Mouse (Mus musculus) neural tube, embryonic 13.5 days (tissue): ENCODE measurements around the gene Defb47. TPM values are rescaled to one million over a fixed set of nuclear protein-coding genes. Genes with fewer than 3 reads are reported as not detected.

Source experiments
- ATAC-seq: fragments of 200-750 bp; cut with Nextera tagmentation; 2 replicates; pipeline ENCODE4 v1.8.0; 2017; ENCODE audit warnings: low read depth, mild to moderate bottlenecking, moderate TSS enrichment, moderate library complexity
- H3K27ac ChIP-seq: fragments of 300-500 bp; sonication (generic); replicated peaks from 2 replicates; pipeline ENCODE4 v1.5.1; 2015; ENCODE audit warnings: moderate library complexity, mild to moderate bottlenecking, inconsistent platforms
- H3K27me3 ChIP-seq: fragments of 300-500 bp; sonication (generic); 2 replicates; pipeline ENCODE4 v1.6.1; 2015; ENCODE audit warnings: mild to moderate bottlenecking, inconsistent platforms
- H3K36me3 ChIP-seq: fragments of 300-500 bp; sonication (generic); 2 replicates; pipeline ENCODE4 v1.6.1; 2015; ENCODE audit warnings: mild to moderate bottlenecking, inconsistent platforms
- H3K4me1 ChIP-seq: fragments of 300-500 bp; sonication (generic); replicated peaks from 2 replicates; pipeline ENCODE4 v1.6.1; 2015; ENCODE audit warnings: inconsistent platforms
- H3K4me2 ChIP-seq: fragments of 300-500 bp; sonication (generic); 2 replicates; pipeline ENCODE4 v1.6.1; 2015; ENCODE audit warnings: inconsistent platforms, mild to moderate bottlenecking, moderate library complexity
- H3K4me3 ChIP-seq: fragments of 300-500 bp; sonication (generic); 2 replicates; pipeline ENCODE4 v1.5.1; 2015; ENCODE audit warnings: mild to moderate bottlenecking, inconsistent platforms
- H3K9ac ChIP-seq: fragments of 300-500 bp; sonication (generic); 2 replicates; pipeline ENCODE4 v1.6.1; 2015; ENCODE audit warnings: moderate library complexity, mild to moderate bottlenecking, inconsistent platforms
- H3K9me3 ChIP-seq: fragments of 300-500 bp; sonication (generic); 2 replicates; pipeline ENCODE4 v1.6.1; 2016; ENCODE audit warnings: inconsistent platforms
- whole genome bisulfite sequencing: fragments of 180-500 bp; shearing (Covaris S2); methylation state at CpG from one replicate; pipeline ENCODE4 v1.1.7; 2015; 5-methylcytosine and 5-hydroxymethylcytosine counted together
- polyA plus RNA-seq: library from polyadenylated mRNA; unstranded; fragments of >200 nt; fragmentation: Nextera tagmentation; extraction: Ambion mirVana; gene quantifications from 2 replicates; pipeline ENCODE4 v1.2.1, GENCODE M21; 2015

The Defb47 gene
- not detected in 2 replicates for polyA plus RNA-seq

GRCm38 (mm10) chr14:62997777-62998176, at the start of gene Defb47:
Gene Defb47, plus strand, starts transcription at chr14:62998077.
- no peaks in the 10 kb centered on the region for H3K4me1 ChIP-seq
- WGBS, result 93% methylated on average over 8 of the region's 8 CpGs
- H3K9me3 ChIP-seq, result no peaks in the 10 kb centered on the region
- no peaks in the 10 kb centered on the region for H3K27me3 ChIP-seq
- H3K4me3 ChIP-seq, result no peak within 1 kb of the TSS
- ATAC-seq, result no peak
- H3K9ac ChIP-seq, result no peak within 1 kb of the TSS
- H3K36me3 ChIP-seq, result no peaks in the 10 kb centered on the region
- no peak within 1 kb of the TSS for H3K4me2 ChIP-seq
- no peak within 1 kb of the TSS for H3K27ac ChIP-seq

- 88% methylated on average over 9 of the region's 9 CpGs for WGBS
- no peak for ATAC-seq
- H3K4me3 ChIP-seq, result no peak overlapping the region
- H3K4me2 ChIP-seq, result no peak overlapping the region
- no peaks in the 10 kb centered on the region for H3K4me1 ChIP-seq
- H3K27me3 ChIP-seq, result no peaks in the 10 kb centered on the region
- H3K9me3 ChIP-seq, result no peaks in the 10 kb centered on the region; the same call in 1 of the 2 replicates
- peaks cover 76% of the 10 kb centered on the region for H3K36me3 ChIP-seq
- no peak overlapping the region for H3K9ac ChIP-seq
- no peak overlapping the region for H3K27ac ChIP-seq
Measured at GRCm38 (mm10) chr14:62956091-62956490, 41.8 kb upstream of the Defb47 start.

GRCm38 (mm10) chr14:62963632-62964031, 34.2 kb upstream of the Defb47 start:
- WGBS, result 82% methylated on average over 4 of the region's 4 CpGs
- no peaks in the 10 kb centered on the region; the same call in 1 of the 2 replicates for H3K9me3 ChIP-seq
- ATAC-seq, result no peak
- no peak overlapping the region for H3K27ac ChIP-seq
- H3K4me2 ChIP-seq, result no peak overlapping the region
- H3K4me1 ChIP-seq, result peaks cover 12% of the 10 kb centered on the region
- no peak overlapping the region for H3K9ac ChIP-seq
- peaks cover 20% of the 10 kb centered on the region for H3K36me3 ChIP-seq
- H3K27me3 ChIP-seq, result no peaks in the 10 kb centered on the region
- H3K4me3 ChIP-seq, result no peak overlapping the region

- WGBS, result 88% methylated on average over 5 of the region's 5 CpGs
- no peak for ATAC-seq
- Histone ChIP-seq H3K9me3 (no peaks in the 10 kb centered on the region), H3K27ac (no peak overlapping the region), H3K4me3 (no peak overlapping the region), H3K4me1 (peaks cover 12% of the 10 kb centered on the region), H3K27me3 (no peaks in the 10 kb centered on the region), H3K9ac (peak overlapping the region; percentile 22; the same call in 1 of the 2 replicates), H3K36me3 (peaks cover 9% of the 10 kb centered on the region), H3K4me2 (no peak overlapping the region; the same call in 1 of the 2 replicates)
Measured at GRCm38 (mm10) chr14:62965342-62965741, 32.5 kb upstream of the Defb47 start.

GRCm38 (mm10) chr14:62965811-62966520, 31.9 kb upstream of the Defb47 start:
- ATAC-seq, result no peak
- Histone ChIP-seq H3K9me3 (no peaks in the 10 kb centered on the region), H3K4me1 (peaks cover 12% of the 10 kb centered on the region), H3K27ac (no peak overlapping the region), H3K36me3 (peaks cover 6% of the 10 kb centered on the region), H3K4me2 (peak overlapping the region; percentile 49), H3K27me3 (no peaks in the 10 kb centered on the region), H3K9ac (peak overlapping the region; percentile 22; the same call in 1 of the 2 replicates), H3K4me3 (peak overlapping the region; percentile 23)
- 19% methylated on average over 15 of the region's 15 CpGs for WGBS

GRCm38 (mm10) chr14:62975046-62975445, 22.8 kb upstream of the Defb47 start:
- Histone ChIP-seq H3K9ac (no peak overlapping the region), H3K4me3 (no peak overlapping the region), H3K9me3 (no peaks in the 10 kb centered on the region), H3K27me3 (no peaks in the 10 kb centered on the region), H3K4me1 (no peaks in the 10 kb centered on the region; the same call in 1 of the 2 replicates), H3K36me3 (no peaks in the 10 kb centered on the region), H3K27ac (no peak overlapping the region), H3K4me2 (no peak overlapping the region)
- WGBS, result 11% methylated on average over 5 of the region's 5 CpGs
- no peak for ATAC-seq

- Histone ChIP-seq H3K4me1 (no peaks in the 10 kb centered on the region), H3K9ac (no peak overlapping the region), H3K27me3 (no peaks in the 10 kb centered on the region), H3K4me2 (no peak overlapping the region), H3K4me3 (no peak overlapping the region), H3K9me3 (peaks cover 4% of the 10 kb centered on the region; the same call in 1 of the 2 replicates), H3K36me3 (no peaks in the 10 kb centered on the region), H3K27ac (no peak overlapping the region)
- no peak for ATAC-seq
- WGBS, result 83% methylated on average over 1 of the region's 1 CpGs
Measured at GRCm38 (mm10) chr14:62979815-62980214, 18.1 kb upstream of the Defb47 start.

- 74% methylated on average over 1 of the region's 1 CpGs for WGBS
- H3K36me3 ChIP-seq, result no peaks in the 10 kb centered on the region
Measured at GRCm38 (mm10) chr14:62984410-62984809, 13.5 kb upstream of the Defb47 start, which contains the start of gene Defb48. Gene Defb48, minus strand, starts transcription at chr14:62984510.

GRCm38 (mm10) chr14:62991271-62991670, 6.6 kb upstream of the Defb47 start:
- no peak for ATAC-seq
- no peaks in the 10 kb centered on the region for H3K36me3 ChIP-seq
- no peak overlapping the region for H3K27ac ChIP-seq
- WGBS, result 82% methylated on average over 3 of the region's 3 CpGs
- H3K4me3 ChIP-seq, result no peak overlapping the region
- no peaks in the 10 kb centered on the region for H3K27me3 ChIP-seq
- H3K9me3 ChIP-seq, result no peaks in the 10 kb centered on the region
- H3K4me1 ChIP-seq, result no peaks in the 10 kb centered on the region
- no peak overlapping the region for H3K4me2 ChIP-seq
- no peak overlapping the region for H3K9ac ChIP-seq

More at GRCm38 (mm10) chr14:62984410-62984809, 13.5 kb upstream of the Defb47 start, which contains the start of gene Defb48:
- ATAC-seq, result no peak
- Histone ChIP-seq H3K4me2 (no peak within 1 kb of the TSS), H3K27me3 (no peaks in the 10 kb centered on the region), H3K27ac (no peak within 1 kb of the TSS), H3K4me1 (no peaks in the 10 kb centered on the region), H3K4me3 (no peak within 1 kb of the TSS), H3K9ac (no peak within 1 kb of the TSS), H3K9me3 (peaks cover 4% of the 10 kb centered on the region; the same call in 1 of the 2 replicates)

GRCm38 (mm10) chr14:62991849-62992510, 5.9 kb upstream of the Defb47 start:
- 67% methylated on average over 7 of the region's 7 CpGs for WGBS
- Histone ChIP-seq H3K9me3 (no peaks in the 10 kb centered on the region), H3K4me2 (no peak overlapping the region), H3K36me3 (no peaks in the 10 kb centered on the region), H3K27me3 (no peaks in the 10 kb centered on the region), H3K27ac (no peak overlapping the region), H3K9ac (no peak overlapping the region), H3K4me1 (no peaks in the 10 kb centered on the region), H3K4me3 (no peak overlapping the region)
- no peak for ATAC-seq

GRCm38 (mm10) chr14:62998977-62999376, 1.1 kb downstream of the Defb47 start:
- ATAC-seq, result no peak
- Histone ChIP-seq H3K9me3 (no peaks in the 10 kb centered on the region), H3K4me1 (no peaks in the 10 kb centered on the region), H3K36me3 (no peaks in the 10 kb centered on the region), H3K27me3 (no peaks in the 10 kb centered on the region), H3K9ac (no peak overlapping the region), H3K4me2 (no peak overlapping the region), H3K4me3 (no peak overlapping the region), H3K27ac (no peak overlapping the region)
- WGBS, result 89% methylated on average over 4 of the region's 4 CpGs

GRCm38 (mm10) chr14:63002588-63002987, 4.7 kb downstream of the Defb47 start:
- H3K4me2 ChIP-seq, result no peak overlapping the region
- no peaks in the 10 kb centered on the region for H3K36me3 ChIP-seq
- H3K9me3 ChIP-seq, result no peaks in the 10 kb centered on the region
- H3K4me1 ChIP-seq, result no peaks in the 10 kb centered on the region
- H3K4me3 ChIP-seq, result no peak overlapping the region
- WGBS, result 83% methylated on average over 2 of the region's 2 CpGs
- ATAC-seq, result no peak
- H3K27me3 ChIP-seq, result no peaks in the 10 kb centered on the region
- no peak overlapping the region for H3K9ac ChIP-seq
- no peak overlapping the region for H3K27ac ChIP-seq
